Mouse (Mus musculus) intestine, embryonic 14.5 days (tissue): Measurements from ENCODE around the gene Dock9. TPM values are rescaled to one million over a fixed set of nuclear protein-coding genes. Genes with fewer than 3 reads are reported as not detected.

Source experiments
- ATAC-seq: fragments of 200-750 bp; cut with Nextera tagmentation; replicated peaks from 2 replicates; pipeline ENCODE4 v1.8.0; 2017; ENCODE audit warnings: low read depth, moderate number of reproducible peaks, moderate TSS enrichment, moderate library complexity; ENCODE audit not compliant: low FRiP score, low TSS enrichment
- DNase-seq: peaks from one replicate; pipeline ENCODE4 v3.0.0-alpha.2; 2018; ENCODE audit warnings: low spot score
- H3K27ac ChIP-seq: fragments of 300-500 bp; sonication (generic); 2 replicates; pipeline ENCODE4 v1.5.1; 2014; ENCODE audit warnings: low read depth, mild to moderate bottlenecking, control low read depth
- H3K27me3 ChIP-seq: fragments of 300-500 bp; sonication (generic); replicated peaks from 2 replicates; pipeline ENCODE4 v1.6.1; 2014; ENCODE audit warnings: low read length, control low read depth; ENCODE audit not compliant: control insufficient read depth, insufficient read depth
- H3K36me3 ChIP-seq: fragments of 300-500 bp; sonication (generic); 2 replicates; pipeline ENCODE4 v1.6.1; 2014; ENCODE audit warnings: low read length, control low read depth; ENCODE audit not compliant: control insufficient read depth, insufficient read depth
- H3K4me1 ChIP-seq: fragments of 300-500 bp; sonication (generic); replicated peaks from 2 replicates; pipeline ENCODE4 v1.6.1; 2014; ENCODE audit warnings: low read length, control low read depth, mixed read lengths; ENCODE audit not compliant: control insufficient read depth, insufficient read depth
- H3K4me2 ChIP-seq: fragments of 300-500 bp; sonication (generic); 2 replicates; pipeline ENCODE4 v1.6.1; 2014; ENCODE audit warnings: low read length
- H3K4me3 ChIP-seq: fragments of 300-500 bp; sonication (generic); 2 replicates; pipeline ENCODE4 v1.5.1; 2014; ENCODE audit warnings: low read depth, low read length, control low read depth, mixed read lengths
- H3K9ac ChIP-seq: fragments of 300-500 bp; sonication (generic); 2 replicates; pipeline ENCODE4 v1.6.1; 2014; ENCODE audit warnings: mild to moderate bottlenecking, low read length
- H3K9me3 ChIP-seq: fragments of 300-500 bp; sonication (generic); 2 replicates; pipeline ENCODE4 v1.6.1; 2016; ENCODE audit warnings: low read length, control low read depth; ENCODE audit not compliant: control insufficient read depth
- WGBS: fragments of 180-500 bp; shearing (Covaris S2); extraction: QIAGEN DNeasy Blood & Tissue Kit; methylation state at CpG from one replicate; pipeline ENCODE4 v1.1.7; 2014; 5-methylcytosine and 5-hydroxymethylcytosine counted together
- polyA plus RNA-seq: library from polyadenylated mRNA; unstranded; fragments of >200 nt; fragmentation: Nextera tagmentation; extraction: Ambion mirVana; gene quantifications from 2 replicates; pipeline ENCODE4 v1.2.1, GENCODE M21; 2014

Dock9 gene
- polyA plus RNA-seq, 1 experiment from 2014 or later: 34.8 TPM

- no peaks in the 10 kb centered on the region for H3K36me3 ChIP-seq
These were observed 87.5 kb downstream of the Dock9 start for GRCm38 (mm10) chr14:121710130-121710529.

GRCm38 (mm10) chr14:121708244-121708643, 89.4 kb downstream of the Dock9 start:
- Histone ChIP-seq H3K9ac (no peak overlapping the region), H3K4me1 (peaks cover 25% of the 10 kb centered on the region; the same call in 1 of the 2 replicates), H3K4me3 (no peak overlapping the region), H3K27ac (no peak overlapping the region), H3K9me3 (no peaks in the 10 kb centered on the region), H3K36me3 (no peaks in the 10 kb centered on the region), H3K4me2 (no peak overlapping the region), H3K27me3 (no peaks in the 10 kb centered on the region)
- 48% methylated on average over 2 of the region's 2 CpGs for WGBS
- no peak for ATAC-seq
- DNase-seq: no peak

More at GRCm38 (mm10) chr14:121710130-121710529, 87.5 kb downstream of the Dock9 start:
- no peak for ATAC-seq
- H3K4me2 ChIP-seq: no peak overlapping the region
- no peak for DNase-seq
- H3K9me3 ChIP-seq: no peaks in the 10 kb centered on the region
- H3K4me3 ChIP-seq: no peak overlapping the region
- H3K27me3 ChIP-seq: no peaks in the 10 kb centered on the region
- no peak overlapping the region for H3K9ac ChIP-seq
- no peak overlapping the region for H3K27ac ChIP-seq
- 80% methylated on average over 3 of the region's 3 CpGs for WGBS
- H3K4me1 ChIP-seq: peaks cover 29% of the 10 kb centered on the region; the same call in 1 of the 2 replicates

GRCm38 (mm10) chr14:121706482-121706901, 91.1 kb downstream of the Dock9 start:
- Histone ChIP-seq H3K4me1 (peaks cover 30% of the 10 kb centered on the region), H3K9ac (no peak overlapping the region), H3K36me3 (no peaks in the 10 kb centered on the region), H3K4me2 (no peak overlapping the region), H3K9me3 (no peaks in the 10 kb centered on the region), H3K27ac (no peak overlapping the region), H3K4me3 (no peak overlapping the region), H3K27me3 (no peaks in the 10 kb centered on the region)
- DNase-seq (no peak), ATAC-seq (no peak)
- 64% methylated on average over 3 of the region's 3 CpGs for WGBS

GRCm38 (mm10) chr14:121705644-121706043, 92.0 kb downstream of the Dock9 start:
- ATAC-seq (no peak), DNase-seq (no peak)
- H3K4me2 ChIP-seq: no peak overlapping the region
- H3K27me3 ChIP-seq: no peaks in the 10 kb centered on the region
- H3K9me3 ChIP-seq: no peaks in the 10 kb centered on the region
- no peak overlapping the region for H3K4me3 ChIP-seq
- H3K9ac ChIP-seq: no peak overlapping the region
- no peak overlapping the region for H3K27ac ChIP-seq
- peaks cover 26% of the 10 kb centered on the region for H3K4me1 ChIP-seq
- H3K36me3 ChIP-seq: no peaks in the 10 kb centered on the region
- WGBS: 52% methylated on average over 5 of the region's 5 CpGs

GRCm38 (mm10) chr14:121702534-121702933, 95.1 kb downstream of the Dock9 start:
- Histone ChIP-seq H3K4me2 (no peak overlapping the region), H3K36me3 (no peaks in the 10 kb centered on the region), H3K4me3 (no peak overlapping the region), H3K9me3 (no peaks in the 10 kb centered on the region), H3K27ac (no peak overlapping the region), H3K27me3 (no peaks in the 10 kb centered on the region), H3K4me1 (peaks cover 32% of the 10 kb centered on the region), H3K9ac (no peak overlapping the region)
- no peak for ATAC-seq
- DNase-seq: no peak
- WGBS: 43% methylated on average over 4 of the region's 4 CpGs

GRCm38 (mm10) chr14:121700013-121700412, 97.6 kb downstream of the Dock9 start:
- Histone ChIP-seq H3K9me3 (no peaks in the 10 kb centered on the region), H3K4me2 (no peak overlapping the region), H3K27ac (no peak overlapping the region), H3K36me3 (no peaks in the 10 kb centered on the region), H3K9ac (no peak overlapping the region), H3K4me1 (peaks cover 40% of the 10 kb centered on the region), H3K4me3 (no peak overlapping the region), H3K27me3 (no peaks in the 10 kb centered on the region)
- DNase-seq: no peak
- WGBS: 54% methylated on average over 1 of the region's 1 CpGs
- no peak for ATAC-seq

- 21% methylated on average over 7 of the region's 7 CpGs for whole genome bisulfite sequencing
- peak overlapping the region; percentile 66; the same call in 1 of the 2 replicates for H3K27ac ChIP-seq
- H3K4me3 ChIP-seq: peak overlapping the region; percentile 28
- H3K4me1 ChIP-seq: peaks cover 35% of the 10 kb centered on the region
- H3K27me3 ChIP-seq: no peaks in the 10 kb centered on the region
- H3K36me3 ChIP-seq: no peaks in the 10 kb centered on the region
- ATAC-seq (no peak; the same call in 1 of the 2 replicates), DNase-seq (no peak)
- peak overlapping the region; percentile 11 for H3K9ac ChIP-seq
- peak overlapping the region; percentile 53 for H3K4me2 ChIP-seq
- no peaks in the 10 kb centered on the region for H3K9me3 ChIP-seq
These were observed 99.1 kb downstream of the Dock9 start for GRCm38 (mm10) chr14:121698620-121698950.

- Histone ChIP-seq H3K4me3 (peak overlapping the region; percentile 28), H3K4me1 (peaks cover 30% of the 10 kb centered on the region), H3K27me3 (no peaks in the 10 kb centered on the region), H3K4me2 (peak overlapping the region; percentile 53), H3K27ac (peak overlapping the region; percentile 66), H3K9ac (peak overlapping the region; percentile 11), H3K36me3 (no peaks in the 10 kb centered on the region), H3K9me3 (no peaks in the 10 kb centered on the region)
- ATAC-seq (peak; percentile 56), DNase-seq (peak; percentile 71)
- 5% methylated on average over 23 of the region's 23 CpGs for WGBS
These were observed 99.7 kb downstream of the Dock9 start for GRCm38 (mm10) chr14:121697709-121698619.
